Mouse (Mus musculus) forebrain, embryonic 15.5 days (tissue): ENCODE measurements around the gene Slc8a1. TPM values are rescaled to one million over a fixed set of nuclear protein-coding genes. Genes with fewer than 3 reads are reported as not detected.

Experiments used
- ATAC-seq: fragments of 200-750 bp; cut with Nextera tagmentation; replicated peaks from 2 replicates; pipeline ENCODE4 v1.8.0; 2017; ENCODE audit warnings: mild to moderate bottlenecking, moderate TSS enrichment, moderate library complexity
- H3K27ac ChIP-seq: fragments of 300-500 bp; sonication (generic); replicated peaks from 2 replicates; pipeline ENCODE4 v1.5.1; 2015; ENCODE audit warnings: mild to moderate bottlenecking, inconsistent platforms
- H3K27me3 ChIP-seq: fragments of 300-500 bp; sonication (generic); 2 replicates; pipeline ENCODE4 v1.6.1; 2015; ENCODE audit warnings: inconsistent platforms
- H3K36me3 ChIP-seq: fragments of 300-500 bp; sonication (generic); 2 replicates; pipeline ENCODE4 v1.6.1; 2015; ENCODE audit warnings: mild to moderate bottlenecking, inconsistent platforms
- H3K4me1 ChIP-seq: fragments of 300-500 bp; sonication (generic); 2 replicates; pipeline ENCODE4 v1.6.1; 2015; ENCODE audit warnings: inconsistent platforms
- H3K4me2 ChIP-seq: fragments of 300-500 bp; sonication (generic); replicated peaks from 2 replicates; pipeline ENCODE4 v1.6.1; 2015; ENCODE audit warnings: mild to moderate bottlenecking, inconsistent platforms
- H3K4me3 ChIP-seq: fragments of 300-500 bp; sonication (generic); 2 replicates; pipeline ENCODE4 v1.5.1; 2015; ENCODE audit warnings: mild to moderate bottlenecking, inconsistent platforms
- H3K9ac ChIP-seq: fragments of 300-500 bp; sonication (generic); replicated peaks from 2 replicates; pipeline ENCODE4 v1.6.1; 2015; ENCODE audit warnings: mild to moderate bottlenecking, inconsistent platforms
- H3K9me3 ChIP-seq: fragments of 300-500 bp; sonication (generic); 2 replicates; pipeline ENCODE4 v1.6.1; 2016; ENCODE audit warnings: inconsistent platforms
- WGBS: fragments of 180-500 bp; shearing (Covaris S2); methylation state at CpG from one replicate; pipeline ENCODE4 v1.1.7; 2015; ENCODE audit warnings: mixed read lengths; 5-methylcytosine and 5-hydroxymethylcytosine counted together
- polyA plus RNA-seq: library from polyadenylated mRNA; unstranded; fragments of >200 nt; fragmentation: Nextera tagmentation; extraction: Ambion mirVana; gene quantifications from 2 replicates; pipeline ENCODE4 v1.2.1, GENCODE M21; 2015

Gene Slc8a1
- 17.7 and 18.4 TPM in 2 replicates for polyA plus RNA-seq

DNA sequence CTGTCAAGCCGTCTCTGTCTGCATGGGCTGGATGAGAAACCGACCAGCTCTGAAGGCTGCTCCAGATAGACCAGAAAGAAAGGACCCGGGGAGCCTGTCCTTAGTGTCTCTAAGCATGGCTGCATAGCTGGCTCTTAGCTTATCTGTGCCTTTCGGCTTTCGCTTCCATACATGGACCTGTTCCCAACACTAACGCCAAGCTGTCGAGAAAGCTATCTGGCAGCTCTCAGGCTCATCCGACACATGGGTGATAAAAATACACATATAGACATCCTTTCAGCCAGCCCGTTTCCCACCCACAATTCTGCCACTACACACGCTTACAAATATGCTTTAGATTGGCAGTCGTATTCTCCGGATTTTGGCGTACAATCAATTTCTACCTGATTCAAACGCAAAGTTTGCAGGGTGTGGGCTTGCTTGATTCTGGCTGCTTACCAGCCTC lies at the start of gene Slc8a1:
Gene Slc8a1, minus strand, starts transcription at position 67 of the 445 bp plus-strand sequence.
- WGBS = 42% methylated on average over 14 of the region's 14 CpGs

DNA sequence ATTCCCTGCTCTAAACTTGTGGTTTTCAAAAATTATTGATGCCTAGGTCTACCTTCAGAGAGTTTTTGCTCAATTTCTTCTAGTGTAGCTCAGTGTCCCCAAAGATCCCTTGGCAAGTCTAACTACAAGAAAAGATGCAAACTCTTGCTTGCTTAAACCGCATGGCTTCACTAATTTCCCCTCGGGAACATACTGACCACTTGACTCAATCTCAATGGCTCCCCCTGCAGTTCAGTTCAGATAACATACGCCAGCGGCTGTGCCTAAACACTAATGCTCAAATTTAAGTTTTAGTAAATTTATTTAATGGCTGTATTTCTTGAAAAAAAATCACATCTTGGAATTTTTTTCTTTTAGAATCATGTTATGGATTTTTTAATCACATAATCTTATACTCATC lies 49.2 kb upstream of the Slc8a1 start:
- no peak for ATAC-seq
- H3K36me3 ChIP-seq = no peaks in the 10 kb centered on the region
- WGBS = 44% methylated on average over 4 of the region's 4 CpGs
- H3K4me1 ChIP-seq = no peaks in the 10 kb centered on the region
- no peak overlapping the region for H3K4me3 ChIP-seq
- H3K9ac ChIP-seq = no peak overlapping the region
- no peak overlapping the region for H3K27ac ChIP-seq
- no peaks in the 10 kb centered on the region for H3K27me3 ChIP-seq
- H3K9me3 ChIP-seq = no peaks in the 10 kb centered on the region
- no peak overlapping the region for H3K4me2 ChIP-seq

More for the DNA sequence above, at the start of gene Slc8a1:
- peak; percentile 89 for ATAC-seq
- H3K4me1 ChIP-seq = peaks cover 19% of the 10 kb centered on the region; the same call in 1 of the 2 replicates
- H3K36me3 ChIP-seq = no peaks in the 10 kb centered on the region
- no peaks in the 10 kb centered on the region for H3K9me3 ChIP-seq
- peak within 1 kb of the TSS; percentile 81 for H3K27ac ChIP-seq
- no peaks in the 10 kb centered on the region for H3K27me3 ChIP-seq
- H3K9ac ChIP-seq = no peak within 1 kb of the TSS
- H3K4me2 ChIP-seq = peak within 1 kb of the TSS; percentile 16
- peak within 1 kb of the TSS; percentile 15; the same call in 1 of the 2 replicates for H3K4me3 ChIP-seq

DNA sequence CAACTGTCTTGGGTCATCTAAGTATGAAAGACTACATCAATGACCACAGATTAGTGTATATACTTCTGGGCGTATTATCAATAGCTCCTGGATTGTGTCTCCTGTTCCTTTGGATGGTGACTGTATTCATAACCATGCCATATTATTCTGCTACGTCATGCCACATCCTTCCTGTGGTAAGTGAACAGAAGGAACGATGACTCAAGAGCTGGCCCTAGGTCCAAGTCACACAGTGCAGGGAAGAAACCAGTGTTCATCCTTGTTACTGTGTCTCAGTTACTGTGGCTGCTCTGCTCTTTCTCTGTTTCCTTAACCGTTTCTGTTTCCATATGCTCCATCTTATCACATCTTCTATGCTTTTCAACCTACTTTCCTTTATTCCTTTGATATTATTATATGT lies 44.1 kb upstream of the Slc8a1 start:
- H3K4me1 ChIP-seq = no peaks in the 10 kb centered on the region
- no peaks in the 10 kb centered on the region for H3K36me3 ChIP-seq
- no peak overlapping the region for H3K27ac ChIP-seq
- no peak overlapping the region for H3K4me2 ChIP-seq
- ATAC-seq = no peak
- no peak overlapping the region for H3K4me3 ChIP-seq
- H3K9ac ChIP-seq = no peak overlapping the region
- no peaks in the 10 kb centered on the region for H3K9me3 ChIP-seq
- 94% methylated on average over 4 of the region's 4 CpGs for WGBS
- H3K27me3 ChIP-seq = no peaks in the 10 kb centered on the region

DNA sequence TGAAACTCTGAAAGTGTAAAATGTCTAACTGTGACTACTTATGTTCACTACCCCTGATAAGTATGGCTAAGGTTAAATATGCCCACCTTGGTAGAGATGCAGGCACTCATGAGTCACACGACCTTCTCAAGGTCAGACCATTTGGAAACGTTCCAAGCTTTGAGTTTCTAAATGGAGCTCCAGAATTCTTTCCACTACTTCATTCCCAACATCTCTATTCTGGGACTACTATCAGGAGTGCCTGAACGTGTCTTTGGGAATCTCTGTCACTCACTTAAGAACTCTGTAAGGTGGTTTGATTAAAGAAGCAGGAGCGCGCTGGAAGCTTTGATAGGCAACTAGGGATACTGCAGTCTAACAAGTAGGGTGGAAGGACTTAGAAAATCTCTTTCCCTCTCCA lies 43.3 kb upstream of the Slc8a1 start:
- Histone ChIP-seq H3K36me3 (no peaks in the 10 kb centered on the region), H3K4me3 (no peak overlapping the region), H3K27ac (no peak overlapping the region), H3K27me3 (no peaks in the 10 kb centered on the region), H3K4me2 (no peak overlapping the region), H3K4me1 (no peaks in the 10 kb centered on the region), H3K9ac (no peak overlapping the region), H3K9me3 (no peaks in the 10 kb centered on the region)
- WGBS = 87% methylated on average over 5 of the region's 5 CpGs
- no peak for ATAC-seq

DNA sequence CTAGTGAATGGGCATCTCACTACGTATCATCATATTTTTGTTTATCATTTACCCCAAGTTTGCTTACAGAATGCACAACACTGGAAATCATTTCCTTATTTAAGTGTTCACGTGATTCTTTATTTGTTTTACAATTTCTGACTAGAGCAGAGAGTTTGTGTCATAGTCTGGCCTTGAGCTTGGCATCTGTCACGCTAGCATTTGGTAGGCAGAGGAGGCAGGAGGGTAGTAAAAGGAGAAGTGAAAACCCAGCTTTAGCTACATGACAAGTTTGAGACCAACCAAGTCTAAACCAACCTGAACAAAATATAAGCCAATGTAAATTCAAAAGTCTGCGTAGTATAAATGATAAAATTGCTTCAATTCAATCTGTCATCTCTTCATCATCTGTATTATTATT lies 41.7 kb upstream of the Slc8a1 start:
- 82% methylated on average over 4 of the region's 4 CpGs for WGBS
- no peak overlapping the region for H3K9ac ChIP-seq
- ATAC-seq = no peak

DNA sequence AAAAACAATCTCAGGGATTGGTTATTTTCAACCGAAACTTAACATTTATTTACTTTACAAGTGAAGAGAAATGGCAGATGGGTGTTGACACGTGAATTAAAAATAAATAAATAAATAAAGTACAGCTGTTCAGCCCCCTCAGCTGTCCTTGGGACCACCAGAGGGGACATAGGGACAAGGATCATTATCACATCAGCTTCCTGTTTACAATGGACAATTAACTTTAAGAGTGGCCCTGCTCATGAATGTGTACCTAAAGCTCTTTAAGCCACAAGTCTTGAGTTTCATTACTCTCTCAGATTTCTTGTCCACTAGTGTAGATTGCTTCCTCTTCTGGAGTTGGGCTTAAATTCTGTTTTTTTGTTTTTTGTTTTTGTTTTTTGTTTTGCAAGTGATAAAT lies 12.5 kb upstream of the Slc8a1 start:
- no peaks in the 10 kb centered on the region for H3K9me3 ChIP-seq
- no peaks in the 10 kb centered on the region for H3K36me3 ChIP-seq
- no peak for ATAC-seq
- H3K4me3 ChIP-seq = no peak overlapping the region
- H3K4me2 ChIP-seq = no peak overlapping the region
- no peaks in the 10 kb centered on the region for H3K4me1 ChIP-seq
- H3K9ac ChIP-seq = no peak overlapping the region
- no peak overlapping the region for H3K27ac ChIP-seq
- WGBS = 76% methylated on average over 2 of the region's 2 CpGs
- H3K27me3 ChIP-seq = no peaks in the 10 kb centered on the region

More for the DNA sequence above, 41.7 kb upstream of the Slc8a1 start:
- no peaks in the 10 kb centered on the region for H3K4me1 ChIP-seq
- H3K27me3 ChIP-seq = no peaks in the 10 kb centered on the region
- H3K9me3 ChIP-seq = no peaks in the 10 kb centered on the region
- H3K4me3 ChIP-seq = no peak overlapping the region
- no peak overlapping the region for H3K27ac ChIP-seq
- no peaks in the 10 kb centered on the region for H3K36me3 ChIP-seq
- H3K4me2 ChIP-seq = no peak overlapping the region

DNA sequence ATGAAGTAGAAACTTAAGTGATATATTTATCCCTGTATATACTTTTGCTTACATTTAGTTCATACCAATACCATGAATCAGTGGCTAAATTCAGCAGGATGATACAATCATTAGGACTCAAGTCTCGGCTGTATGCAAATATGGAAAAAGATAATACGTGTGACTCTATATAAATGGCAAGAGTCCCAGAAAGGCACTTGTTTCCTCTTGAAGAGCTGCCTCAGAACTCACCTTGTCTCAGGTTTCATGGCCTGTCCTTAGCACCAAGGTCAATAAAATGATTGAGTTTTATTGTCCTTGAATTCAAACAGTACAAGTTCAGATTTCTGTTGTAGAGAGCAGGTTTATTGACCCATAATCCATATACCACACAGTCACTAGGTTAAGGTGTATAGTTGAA lies 4.9 kb upstream of the Slc8a1 start:
- WGBS = 87% methylated on average over 2 of the region's 2 CpGs
- no peak overlapping the region for H3K9ac ChIP-seq
- H3K27me3 ChIP-seq = no peaks in the 10 kb centered on the region
- no peak for ATAC-seq
- no peaks in the 10 kb centered on the region for H3K36me3 ChIP-seq
- no peak overlapping the region for H3K4me3 ChIP-seq
- H3K27ac ChIP-seq = no peak overlapping the region
- no peak overlapping the region for H3K4me2 ChIP-seq
- peaks cover 17% of the 10 kb centered on the region; the same call in 1 of the 2 replicates for H3K4me1 ChIP-seq
- no peaks in the 10 kb centered on the region for H3K9me3 ChIP-seq

DNA sequence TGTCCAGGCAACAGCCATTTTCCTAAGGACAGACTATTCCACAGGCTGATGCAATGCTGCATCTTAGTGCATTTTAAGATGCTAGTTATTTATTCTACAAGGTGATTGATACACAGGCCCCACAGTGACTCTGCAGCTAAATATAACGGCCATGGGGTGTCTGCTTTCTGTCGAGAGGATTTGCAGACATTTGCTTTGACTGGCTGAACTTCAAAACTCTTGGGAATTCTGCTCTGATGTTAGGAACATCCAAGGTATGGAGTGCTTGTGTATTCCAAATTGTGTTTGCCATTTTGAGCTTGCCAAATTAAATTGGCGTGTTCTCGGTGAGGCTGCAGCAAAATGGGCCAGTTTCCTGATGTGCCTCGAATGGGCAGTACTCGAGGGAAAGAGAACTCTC lies 2.4 kb upstream of the Slc8a1 start:
- H3K27ac ChIP-seq = no peak overlapping the region
- ATAC-seq = no peak
- H3K9me3 ChIP-seq = no peaks in the 10 kb centered on the region
- no peaks in the 10 kb centered on the region for H3K36me3 ChIP-seq
- peaks cover 19% of the 10 kb centered on the region; the same call in 1 of the 2 replicates for H3K4me1 ChIP-seq
- H3K9ac ChIP-seq = no peak overlapping the region
- 62% methylated on average over 6 of the region's 6 CpGs for WGBS
- no peaks in the 10 kb centered on the region for H3K27me3 ChIP-seq
- H3K4me3 ChIP-seq = no peak overlapping the region
- no peak overlapping the region for H3K4me2 ChIP-seq

DNA sequence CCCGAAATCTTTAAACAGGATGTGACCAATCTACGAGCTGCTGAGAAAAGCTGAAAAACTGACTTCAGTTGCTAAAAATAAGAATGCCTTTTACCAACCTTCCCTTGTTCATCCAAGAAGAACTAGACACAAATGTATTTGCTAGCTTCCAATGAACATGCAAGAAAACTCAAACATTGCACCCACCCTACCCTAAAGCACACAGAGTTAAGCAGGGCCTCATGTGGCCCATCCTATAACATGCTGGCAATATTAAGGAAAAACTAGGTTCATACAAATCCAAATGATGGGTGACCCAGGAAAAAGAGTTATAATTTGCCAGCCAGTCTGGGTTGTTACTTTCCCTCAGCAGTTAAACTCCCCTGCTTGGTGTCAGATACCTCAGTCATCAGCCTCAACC lies 398 bp downstream of the Slc8a1 start:
- H3K27ac ChIP-seq = peak overlapping the region; percentile 81
- no peaks in the 10 kb centered on the region for H3K36me3 ChIP-seq
- H3K27me3 ChIP-seq = no peaks in the 10 kb centered on the region
- peak; percentile 27; the same call in 1 of the 2 replicates for ATAC-seq
- H3K4me1 ChIP-seq = peaks cover 19% of the 10 kb centered on the region; the same call in 1 of the 2 replicates
- H3K4me3 ChIP-seq = peak overlapping the region; percentile 15; the same call in 1 of the 2 replicates
- no peaks in the 10 kb centered on the region for H3K9me3 ChIP-seq
- WGBS = 81% methylated on average over 2 of the region's 2 CpGs
- H3K9ac ChIP-seq = no peak overlapping the region
- H3K4me2 ChIP-seq = peak overlapping the region; percentile 16; the same call in 1 of the 2 replicates

DNA sequence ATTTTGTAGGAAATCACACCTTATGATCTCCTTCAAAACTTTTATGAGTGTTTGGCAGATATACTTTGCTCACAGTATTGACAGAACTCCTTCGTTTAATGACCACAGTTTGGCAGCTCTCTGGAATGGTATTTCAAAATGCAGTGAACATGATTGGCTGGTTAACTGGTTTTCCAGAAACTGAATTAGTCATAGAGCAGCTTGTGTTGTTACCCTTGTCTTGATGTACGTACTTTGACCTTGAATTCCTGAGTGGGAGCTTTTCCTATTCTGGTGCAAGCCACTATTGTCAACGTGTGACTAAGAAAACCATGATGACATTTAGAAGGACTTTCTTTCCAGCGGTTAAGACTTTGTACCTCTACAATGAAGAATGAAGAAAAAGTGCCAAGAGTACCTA lies 868 bp downstream of the Slc8a1 start:
- H3K36me3 ChIP-seq = no peaks in the 10 kb centered on the region

DNA sequence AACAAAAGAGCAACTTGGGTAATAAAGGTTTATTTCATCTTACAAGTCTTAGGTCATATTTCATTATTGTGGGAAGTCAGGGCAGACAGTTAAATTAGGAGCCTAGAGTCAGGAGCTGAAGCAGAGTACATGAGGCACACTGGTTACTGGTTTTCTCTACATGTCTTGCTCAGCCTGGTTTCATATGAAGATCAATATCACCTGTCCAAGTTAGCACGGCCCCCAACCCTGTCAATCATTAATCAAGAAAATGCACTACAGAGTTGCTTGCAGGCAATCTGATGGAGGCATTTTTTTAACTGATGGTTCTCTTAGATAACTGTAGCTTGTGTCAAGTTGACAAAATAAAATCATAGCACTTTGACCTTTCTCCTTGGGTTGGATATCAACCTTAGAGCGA lies 2.6 kb downstream of the Slc8a1 start:
- no peak overlapping the region for H3K4me2 ChIP-seq
- H3K9ac ChIP-seq = no peak overlapping the region
- no peaks in the 10 kb centered on the region for H3K36me3 ChIP-seq
- H3K9me3 ChIP-seq = no peaks in the 10 kb centered on the region
- WGBS = 92% methylated on average over 2 of the region's 2 CpGs
- peaks cover 17% of the 10 kb centered on the region; the same call in 1 of the 2 replicates for H3K4me1 ChIP-seq
- no peak overlapping the region for H3K4me3 ChIP-seq
- ATAC-seq = no peak
- H3K27ac ChIP-seq = no peak overlapping the region
- H3K27me3 ChIP-seq = no peaks in the 10 kb centered on the region

More for the DNA sequence above, 868 bp downstream of the Slc8a1 start:
- WGBS = 75% methylated on average over 4 of the region's 4 CpGs
- H3K9ac ChIP-seq = no peak overlapping the region
- H3K27ac ChIP-seq = peak overlapping the region; percentile 81
- H3K4me3 ChIP-seq = no peak overlapping the region
- H3K27me3 ChIP-seq = no peaks in the 10 kb centered on the region
- H3K4me1 ChIP-seq = peaks cover 19% of the 10 kb centered on the region; the same call in 1 of the 2 replicates
- ATAC-seq = no peak
- H3K4me2 ChIP-seq = 0 out of 2 replicates have a peak overlapping the region, but pooled peaks have one; percentile 6
- no peaks in the 10 kb centered on the region for H3K9me3 ChIP-seq

DNA sequence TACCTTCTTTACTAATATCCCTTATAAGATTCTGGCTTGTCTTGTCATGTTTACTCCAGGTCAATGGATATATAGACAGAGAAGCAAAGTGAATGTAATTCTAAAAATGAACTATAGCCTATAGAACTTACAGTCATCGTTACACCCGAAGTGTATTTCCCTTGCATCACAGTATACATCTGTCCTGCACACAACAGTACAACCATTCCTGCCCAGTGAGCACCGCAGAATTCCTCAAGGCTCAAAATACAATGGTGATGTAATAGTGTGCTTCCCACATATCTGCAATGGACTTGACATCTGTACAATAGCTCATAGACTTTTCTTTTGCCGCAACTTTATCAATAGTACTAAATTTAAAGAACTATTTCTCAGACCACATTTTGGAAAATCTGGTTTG lies 8.3 kb downstream of the Slc8a1 start:
- Histone ChIP-seq H3K9me3 (no peaks in the 10 kb centered on the region), H3K9ac (no peak overlapping the region), H3K4me2 (no peak overlapping the region), H3K36me3 (no peaks in the 10 kb centered on the region), H3K4me1 (no peaks in the 10 kb centered on the region), H3K27me3 (no peaks in the 10 kb centered on the region), H3K27ac (peak overlapping the region; percentile 52; the same call in 1 of the 2 replicates), H3K4me3 (no peak overlapping the region)
- WGBS = 92% methylated on average over 4 of the region's 4 CpGs
- ATAC-seq = no peak

DNA sequence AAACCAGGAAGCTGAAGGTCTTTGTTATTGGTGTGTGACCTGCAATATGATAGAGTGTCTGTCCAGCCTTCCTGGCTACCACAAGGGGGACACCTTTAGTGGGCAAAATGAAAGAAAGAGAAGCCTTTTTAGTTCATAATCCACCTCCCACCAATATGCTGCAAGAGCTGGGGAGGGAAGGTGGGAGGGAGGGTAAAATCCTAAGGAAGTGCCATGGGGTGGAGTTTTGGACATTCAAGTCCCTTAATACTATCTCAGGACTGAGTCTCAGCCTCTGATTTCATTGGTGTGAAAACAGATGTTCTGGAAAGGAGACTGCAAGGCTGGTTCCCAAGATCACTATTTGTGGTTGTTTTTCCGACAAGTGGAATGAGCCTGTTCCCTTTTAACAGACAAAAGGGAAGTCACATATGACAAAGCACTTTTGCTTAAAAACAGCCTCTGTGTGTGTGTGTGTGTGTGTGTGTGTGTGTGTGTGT lies 25.9 kb downstream of the Slc8a1 start:
- WGBS = 61% methylated on average over 1 of the region's 1 CpGs
- Histone ChIP-seq H3K36me3 (no peaks in the 10 kb centered on the region), H3K27me3 (no peaks in the 10 kb centered on the region), H3K9ac (no peak overlapping the region), H3K27ac (no peak overlapping the region), H3K4me3 (no peak overlapping the region), H3K9me3 (no peaks in the 10 kb centered on the region), H3K4me1 (no peaks in the 10 kb centered on the region), H3K4me2 (no peak overlapping the region)
- no peak for ATAC-seq
